Mouse (Mus musculus) heart, embryonic 11.5 days (tissue): ENCODE measurements around the gene 3110009E18Rik. TPM values are rescaled to one million over a fixed set of nuclear protein-coding genes. Genes with fewer than 3 reads are reported as not detected.

Experiments used
- ATAC-seq: fragments of 200-750 bp; cut with Nextera tagmentation; replicated peaks from 2 replicates; pipeline ENCODE4 v1.8.0; 2017; ENCODE audit warnings: moderate library complexity; ENCODE audit not compliant: insufficient number of reproducible peaks, low FRiP score, low TSS enrichment
- H3K27ac ChIP-seq: fragments of 300-500 bp; sonication (generic); 2 replicates; pipeline ENCODE4 v1.5.1; 2014; ENCODE audit warnings: mild to moderate bottlenecking, low read depth, low read length
- H3K27me3 ChIP-seq: fragments of 300-500 bp; sonication (generic); 2 replicates; pipeline ENCODE4 v1.6.1; 2014; ENCODE audit warnings: mild to moderate bottlenecking, low read length, mixed read lengths; ENCODE audit not compliant: control insufficient read depth, insufficient read depth
- H3K36me3 ChIP-seq: fragments of 300-500 bp; sonication (generic); 2 replicates; pipeline ENCODE4 v1.6.1; 2014; ENCODE audit warnings: mild to moderate bottlenecking, low read length, moderate library complexity, mixed read lengths; ENCODE audit not compliant: control insufficient read depth, insufficient read depth
- H3K4me1 ChIP-seq: fragments of 300-500 bp; sonication (generic); 2 replicates; pipeline ENCODE4 v1.6.1; 2014; ENCODE audit warnings: low read length; ENCODE audit not compliant: control insufficient read depth, insufficient read depth
- H3K4me2 ChIP-seq: fragments of 300-500 bp; sonication (generic); 2 replicates; pipeline ENCODE4 v1.6.1; 2014; ENCODE audit warnings: mild to moderate bottlenecking, moderate library complexity
- H3K4me3 ChIP-seq: fragments of 300-500 bp; sonication (generic); 2 replicates; pipeline ENCODE4 v1.5.1; 2014; ENCODE audit warnings: low read depth, low read length
- H3K9ac ChIP-seq: fragments of 300-500 bp; sonication (generic); 2 replicates; pipeline ENCODE4 v1.6.1; 2014; ENCODE audit warnings: mild to moderate bottlenecking, low read depth, low read length, moderate library complexity
- H3K9me3 ChIP-seq: fragments of 300-500 bp; sonication (generic); replicated peaks from 2 replicates; pipeline ENCODE4 v1.6.1; 2016; ENCODE audit warnings: low read length; ENCODE audit not compliant: control insufficient read depth
- WGBS: fragments of 180-500 bp; shearing (Covaris S2); extraction: QIAGEN DNeasy Blood & Tissue Kit; methylation state at CpG from one replicate; pipeline ENCODE4 v1.1.7; 2014; ENCODE audit not compliant: insufficient replicate concordance; 5-methylcytosine and 5-hydroxymethylcytosine counted together
- polyA plus RNA-seq: library from polyadenylated mRNA; unstranded; fragments of >200 nt; fragmentation: Nextera tagmentation; extraction: Ambion mirVana; gene quantifications from 2 replicates; pipeline ENCODE4 v1.2.1, GENCODE M21; 2014

3110009E18Rik gene
- polyA plus RNA-seq, 1 experiment from 2014 or later = 13.1 TPM

DNA sequence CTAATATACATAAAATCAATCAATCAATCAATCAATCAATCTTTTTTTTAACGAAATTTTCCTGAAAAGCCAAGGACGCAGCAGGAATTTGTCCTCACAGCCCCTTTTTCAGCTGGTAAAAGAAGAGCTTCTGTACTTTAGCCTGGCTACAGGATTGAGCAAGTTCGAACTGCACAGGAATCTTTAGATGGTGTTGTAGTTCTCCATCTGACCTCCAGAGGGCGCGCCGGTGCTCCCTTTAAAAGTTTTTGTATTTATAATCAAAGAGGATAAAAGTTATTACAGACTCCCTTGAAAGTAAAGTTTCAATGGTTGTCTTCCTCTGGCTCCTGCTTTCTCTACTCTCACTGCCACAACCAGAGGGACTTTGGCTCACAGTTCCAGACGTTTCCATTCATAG lies 22.7 kb upstream of the 3110009E18Rik start:
- Histone ChIP-seq H3K9ac (no peak overlapping the region), H3K4me3 (no peak overlapping the region), H3K27me3 (no peaks in the 10 kb centered on the region), H3K4me2 (no peak overlapping the region), H3K27ac (no peak overlapping the region), H3K9me3 (no peaks in the 10 kb centered on the region), H3K36me3 (no peaks in the 10 kb centered on the region), H3K4me1 (no peaks in the 10 kb centered on the region)
- ATAC-seq = no peak
- 11% methylated on average over 7 of the region's 7 CpGs for WGBS

DNA sequence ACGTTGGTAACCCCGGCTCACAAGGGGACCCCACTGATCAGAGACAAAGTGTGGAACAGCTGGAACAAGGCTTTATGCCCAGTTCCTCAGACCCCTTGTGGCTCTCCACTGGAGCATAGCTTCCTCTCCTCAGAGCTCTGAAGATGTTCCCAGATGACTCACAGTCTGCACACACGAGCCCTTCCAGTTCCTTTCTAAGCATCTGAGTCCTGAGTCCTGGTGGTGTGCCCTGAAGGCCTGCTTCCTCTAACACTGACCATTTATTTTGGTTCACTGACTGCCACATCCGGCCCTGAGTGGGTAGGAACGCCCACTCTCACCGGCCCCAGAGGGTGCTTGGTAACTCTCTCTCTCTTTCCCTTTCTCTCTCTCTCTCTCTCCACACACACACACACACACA lies 21.5 kb upstream of the 3110009E18Rik start:
- Histone ChIP-seq H3K36me3 (no peaks in the 10 kb centered on the region), H3K4me1 (no peaks in the 10 kb centered on the region)
- no peak for ATAC-seq

DNA sequence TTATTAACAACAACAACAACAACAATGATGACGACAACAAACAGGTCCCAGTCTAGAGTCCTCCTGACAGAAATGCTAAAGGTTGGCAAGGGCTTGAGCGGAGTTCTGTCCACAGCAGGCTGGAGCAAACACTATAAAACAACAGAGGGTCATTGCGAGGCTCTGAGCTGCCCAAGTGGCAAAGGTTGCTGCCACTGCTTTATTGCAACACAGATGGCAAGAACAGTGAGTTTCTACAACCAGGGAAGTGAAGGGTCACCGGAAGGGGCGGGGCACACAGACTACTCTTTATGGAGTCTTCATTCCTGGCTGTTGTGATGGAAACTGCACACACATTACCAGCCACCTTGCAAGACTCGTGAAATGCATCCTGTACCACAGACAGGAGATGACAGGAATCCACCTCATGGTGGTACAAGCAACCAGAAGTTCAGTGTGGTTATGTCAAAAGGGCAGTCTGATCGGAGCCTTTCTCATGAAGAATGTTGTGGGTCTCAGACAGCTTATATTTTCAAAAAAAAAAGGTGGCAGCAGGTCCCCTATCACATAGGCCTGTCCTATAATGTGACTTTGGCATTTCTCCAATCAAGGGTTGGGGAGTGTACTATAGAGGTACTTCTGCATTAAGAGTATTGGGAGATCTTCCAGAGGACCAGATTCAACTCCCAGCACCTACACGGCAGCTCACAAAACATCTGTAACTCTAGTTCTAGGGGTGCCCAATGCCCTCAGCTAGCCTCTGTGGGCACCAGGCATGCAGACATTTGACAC lies 20.3 kb upstream of the 3110009E18Rik start:
- no peaks in the 10 kb centered on the region for H3K9me3 ChIP-seq
- H3K9ac ChIP-seq = no peak overlapping the region
- no peak overlapping the region for H3K4me2 ChIP-seq
- no peak overlapping the region for H3K27ac ChIP-seq
- 74% methylated on average over 8 of the region's 8 CpGs for WGBS
- no peak for ATAC-seq
- no peaks in the 10 kb centered on the region for H3K36me3 ChIP-seq
- H3K4me3 ChIP-seq = no peak overlapping the region
- H3K27me3 ChIP-seq = no peaks in the 10 kb centered on the region
- no peaks in the 10 kb centered on the region for H3K4me1 ChIP-seq

More for the DNA sequence above, 21.5 kb upstream of the 3110009E18Rik start:
- Histone ChIP-seq H3K4me3 (no peak overlapping the region), H3K27ac (no peak overlapping the region), H3K4me2 (no peak overlapping the region), H3K27me3 (no peaks in the 10 kb centered on the region), H3K9ac (no peak overlapping the region), H3K9me3 (no peaks in the 10 kb centered on the region)
- 61% methylated on average over 6 of the region's 6 CpGs for WGBS

DNA sequence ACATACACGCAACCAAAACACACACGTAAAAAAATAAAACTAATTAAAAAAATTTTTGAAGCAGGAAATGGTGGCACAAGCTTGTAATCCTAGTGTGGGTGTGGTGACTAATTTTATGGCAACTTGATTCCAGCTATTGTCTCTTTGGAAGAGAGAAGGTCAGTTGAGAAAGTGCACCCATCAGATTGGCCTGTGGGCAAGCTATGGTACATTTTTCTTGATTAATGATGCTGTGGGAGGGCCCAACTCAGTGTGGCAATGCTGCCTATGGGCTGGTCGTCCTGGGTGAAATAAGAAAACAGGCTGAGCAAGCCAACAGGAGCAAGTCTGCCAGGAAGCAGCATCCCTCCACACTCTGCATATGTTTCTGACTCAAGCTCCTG lies 19.8 kb upstream of the 3110009E18Rik start:
- Histone ChIP-seq H3K9me3 (no peaks in the 10 kb centered on the region), H3K27me3 (no peaks in the 10 kb centered on the region), H3K27ac (no peak overlapping the region), H3K4me2 (no peak overlapping the region), H3K4me1 (no peaks in the 10 kb centered on the region), H3K9ac (no peak overlapping the region), H3K4me3 (no peak overlapping the region), H3K36me3 (no peaks in the 10 kb centered on the region)
- ATAC-seq = no peak
- WGBS = 86% methylated on average over 3 of the region's 3 CpGs

DNA sequence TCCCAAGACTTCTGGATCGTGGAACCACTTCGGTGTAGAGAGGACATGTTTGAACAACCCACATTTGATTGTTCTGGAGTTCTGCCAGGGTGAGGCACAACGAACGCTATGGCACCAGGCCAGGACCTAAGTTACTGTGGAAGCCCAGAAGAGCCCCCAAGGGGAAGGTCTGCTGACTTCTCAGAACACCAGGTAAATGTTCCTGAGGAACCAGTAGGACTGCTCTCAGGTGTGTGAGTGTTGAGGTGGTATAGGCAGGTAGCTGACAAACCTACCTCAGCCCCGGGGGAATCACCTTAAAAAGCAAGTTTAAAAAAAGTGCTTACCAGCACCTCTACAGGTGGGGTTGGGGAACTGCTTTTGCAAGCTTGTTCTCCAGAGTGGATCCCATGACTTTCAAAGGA lies 15.4 kb upstream of the 3110009E18Rik start:
- ATAC-seq = no peak
- 69% methylated on average over 5 of the region's 5 CpGs for WGBS
- H3K4me1 ChIP-seq = no peaks in the 10 kb centered on the region

DNA sequence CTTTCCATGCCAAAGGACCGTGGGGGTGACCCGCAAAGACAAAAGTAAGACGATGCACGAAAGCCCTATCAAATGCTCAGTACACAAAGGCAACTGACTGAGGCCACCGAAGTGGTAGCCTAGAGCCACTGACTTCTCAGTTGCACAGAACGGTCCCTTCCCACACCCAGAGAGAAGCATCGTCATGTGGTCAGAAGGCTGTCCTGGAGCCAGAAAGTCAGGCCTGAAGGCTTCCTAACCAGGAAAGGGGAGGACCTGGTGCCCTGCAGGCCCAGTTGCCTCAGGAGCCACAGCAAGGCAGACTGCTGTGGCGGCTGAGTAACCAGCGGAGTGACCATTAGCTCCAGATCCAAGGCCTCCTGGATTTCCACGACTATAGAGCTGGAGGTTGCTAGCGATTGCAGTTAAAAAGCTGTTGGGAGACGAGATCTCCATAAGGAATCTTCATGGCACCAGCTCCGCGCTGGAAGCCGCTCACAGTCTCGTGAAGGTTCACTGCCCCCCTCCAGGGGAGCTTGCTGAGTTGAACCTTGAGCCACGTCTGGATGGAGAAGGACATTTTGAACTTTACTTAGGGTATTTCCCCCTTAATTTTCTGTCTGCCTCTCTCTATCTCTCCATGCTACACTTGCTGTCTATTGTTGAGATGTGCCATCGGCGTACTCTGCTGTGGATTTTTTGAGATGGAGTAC lies 11.1 kb upstream of the 3110009E18Rik start:
- H3K9ac ChIP-seq = no peak overlapping the region
- H3K27me3 ChIP-seq = no peaks in the 10 kb centered on the region
- H3K36me3 ChIP-seq = peaks cover 17% of the 10 kb centered on the region
- no peak for ATAC-seq
- H3K4me2 ChIP-seq = no peak overlapping the region
- no peak overlapping the region for H3K4me3 ChIP-seq
- WGBS = 86% methylated on average over 19 of the region's 19 CpGs
- H3K4me1 ChIP-seq = no peaks in the 10 kb centered on the region
- H3K9me3 ChIP-seq = no peaks in the 10 kb centered on the region
- no peak overlapping the region for H3K27ac ChIP-seq

More for the DNA sequence above, 15.4 kb upstream of the 3110009E18Rik start:
- Histone ChIP-seq H3K36me3 (no peaks in the 10 kb centered on the region), H3K9me3 (no peaks in the 10 kb centered on the region), H3K27ac (no peak overlapping the region), H3K4me2 (no peak overlapping the region), H3K4me3 (no peak overlapping the region), H3K9ac (no peak overlapping the region), H3K27me3 (no peaks in the 10 kb centered on the region)

DNA sequence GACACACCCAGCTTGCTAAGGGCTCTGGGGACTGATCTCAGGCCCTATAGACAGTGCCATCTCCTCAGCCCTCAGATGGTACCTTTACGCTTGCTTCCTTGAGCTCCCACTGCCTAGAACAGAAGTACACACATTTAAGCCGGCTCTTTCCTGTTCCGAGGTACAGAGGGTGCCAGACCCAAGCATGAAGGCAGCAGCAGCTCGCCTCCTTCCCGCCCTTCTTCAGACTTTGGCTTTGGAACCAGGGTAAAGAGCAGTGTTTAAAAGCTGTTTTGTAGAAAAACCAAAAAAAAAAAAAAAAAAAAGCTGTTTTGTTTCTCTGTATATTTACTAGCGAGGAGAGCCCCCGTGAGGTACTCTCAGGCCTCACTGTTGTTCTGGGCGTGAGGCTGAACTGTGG lies 9.2 kb upstream of the 3110009E18Rik start:
- no peaks in the 10 kb centered on the region for H3K4me1 ChIP-seq
- no peak for ATAC-seq
- H3K9ac ChIP-seq = no peak overlapping the region
- no peak overlapping the region for H3K4me3 ChIP-seq
- no peak overlapping the region for H3K4me2 ChIP-seq
- H3K27me3 ChIP-seq = no peaks in the 10 kb centered on the region
- peaks cover 31% of the 10 kb centered on the region for H3K36me3 ChIP-seq
- 91% methylated on average over 8 of the region's 8 CpGs for WGBS
- H3K27ac ChIP-seq = no peak overlapping the region
- H3K9me3 ChIP-seq = no peaks in the 10 kb centered on the region

DNA sequence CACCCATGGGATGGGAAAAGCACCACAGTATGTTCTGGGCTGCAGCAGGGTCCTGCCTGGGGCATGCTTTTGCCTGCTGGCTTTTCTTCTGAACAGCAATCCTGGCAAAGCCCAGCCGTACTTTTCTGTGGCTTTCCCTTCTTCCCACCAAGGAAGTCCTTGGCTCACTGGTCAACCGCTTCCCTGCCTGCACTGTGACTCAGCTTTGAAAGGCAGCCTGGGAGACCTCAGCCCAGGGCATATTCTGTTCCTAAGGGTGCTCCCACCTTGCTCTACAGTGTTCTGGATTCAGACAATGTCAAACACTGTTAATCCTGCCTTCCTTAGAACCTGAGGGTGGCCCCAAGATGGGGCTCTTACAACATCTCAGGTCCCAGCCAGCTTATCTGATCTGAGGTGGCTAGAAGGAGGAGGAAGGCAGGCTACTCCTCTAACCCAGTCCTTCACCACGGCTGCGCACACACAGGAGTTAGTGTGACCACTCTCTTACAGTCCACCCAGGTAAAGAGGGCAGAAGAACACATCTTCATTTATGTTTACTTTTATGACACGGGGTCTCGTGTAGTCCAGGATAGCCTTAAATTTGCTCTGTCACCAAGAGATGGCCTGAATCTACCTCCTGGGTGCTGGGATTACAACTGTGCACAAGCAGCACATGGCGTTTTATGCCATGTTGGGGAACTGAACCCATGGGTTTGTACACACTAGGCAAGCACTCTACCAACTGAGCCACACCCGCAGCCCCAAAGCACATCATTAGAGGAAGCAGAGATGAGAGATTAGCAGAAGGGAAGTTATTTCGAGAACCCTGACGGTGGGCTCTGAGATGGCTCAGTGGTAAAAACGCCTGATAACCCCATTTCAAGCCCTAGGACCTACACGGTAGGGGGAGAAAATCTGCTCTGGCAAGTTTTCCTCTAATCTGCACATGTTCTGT lies 8.5 kb upstream of the 3110009E18Rik start:
- Histone ChIP-seq H3K4me1 (no peaks in the 10 kb centered on the region), H3K9ac (no peak overlapping the region), H3K4me3 (no peak overlapping the region), H3K36me3 (peaks cover 31% of the 10 kb centered on the region), H3K27ac (no peak overlapping the region), H3K27me3 (no peaks in the 10 kb centered on the region), H3K9me3 (no peaks in the 10 kb centered on the region), H3K4me2 (no peak overlapping the region)
- 76% methylated on average over 12 of the region's 12 CpGs for WGBS
- ATAC-seq = no peak
